Mouse (Mus musculus): ENCODE data around the gene Ccin. TPM values are rescaled to one million over a fixed set of nuclear protein-coding genes. Genes with fewer than 3 reads are reported as not detected.
A peak's percentile ranks its signal among the peaks of the same experiment; 100 is the strongest.

The Ccin gene
- total RNA-seq, 2 experiments from 2014 or later, result 0.12 to 0.22 TPM

DNA sequence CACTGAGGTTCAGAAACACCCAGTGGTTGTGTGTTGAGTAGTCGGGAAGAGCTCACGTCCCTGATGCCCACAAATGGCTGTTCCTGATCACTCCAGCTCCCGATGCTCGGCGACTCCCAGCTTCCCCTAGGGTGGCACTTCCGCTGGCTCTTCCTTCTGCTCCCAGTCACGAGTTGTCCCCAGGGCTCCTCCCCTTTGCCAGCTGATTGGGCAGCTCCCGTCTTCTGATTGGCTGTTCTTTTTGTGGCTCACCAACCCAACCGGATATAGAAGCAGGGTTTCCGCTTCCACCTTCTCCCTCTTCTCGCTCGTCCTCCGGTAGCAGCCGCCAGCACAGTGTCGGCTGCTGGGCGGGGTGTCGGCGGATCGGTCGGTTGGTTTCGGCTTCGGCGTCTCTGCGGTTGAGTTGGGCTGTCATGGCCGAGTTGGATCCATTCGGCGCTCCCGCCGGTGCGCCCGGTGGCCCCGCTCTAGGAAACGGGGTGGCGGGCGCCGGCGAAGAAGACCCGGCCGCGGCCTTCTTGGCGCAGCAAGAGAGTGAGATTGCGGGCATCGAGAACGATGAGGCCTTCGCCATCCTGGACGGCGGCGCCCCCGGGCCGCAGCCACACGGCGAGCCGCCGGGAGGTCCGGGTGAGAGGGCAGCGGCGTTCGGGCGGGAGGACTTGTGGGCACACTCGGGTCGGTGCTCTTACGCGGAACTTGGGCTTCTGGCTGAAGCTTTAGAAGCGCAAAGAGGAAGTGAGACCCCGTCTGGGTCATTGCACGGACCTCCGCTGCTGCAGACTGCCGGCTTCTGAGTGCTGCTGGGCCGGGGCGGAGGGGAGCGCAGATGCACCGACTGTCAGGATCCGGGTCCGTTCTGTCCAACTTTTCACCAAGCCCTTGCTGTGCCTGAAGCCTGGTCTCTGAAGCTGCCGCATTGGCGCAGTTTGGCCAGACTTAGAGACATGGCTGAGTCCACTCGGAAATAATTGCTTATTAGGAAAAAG, 29.4 kb downstream of the Ccin start:
- intact Hi-C loops (cut with DNase I), result no loop called here
- peak; percentile 95 for DNase-seq

DNA sequence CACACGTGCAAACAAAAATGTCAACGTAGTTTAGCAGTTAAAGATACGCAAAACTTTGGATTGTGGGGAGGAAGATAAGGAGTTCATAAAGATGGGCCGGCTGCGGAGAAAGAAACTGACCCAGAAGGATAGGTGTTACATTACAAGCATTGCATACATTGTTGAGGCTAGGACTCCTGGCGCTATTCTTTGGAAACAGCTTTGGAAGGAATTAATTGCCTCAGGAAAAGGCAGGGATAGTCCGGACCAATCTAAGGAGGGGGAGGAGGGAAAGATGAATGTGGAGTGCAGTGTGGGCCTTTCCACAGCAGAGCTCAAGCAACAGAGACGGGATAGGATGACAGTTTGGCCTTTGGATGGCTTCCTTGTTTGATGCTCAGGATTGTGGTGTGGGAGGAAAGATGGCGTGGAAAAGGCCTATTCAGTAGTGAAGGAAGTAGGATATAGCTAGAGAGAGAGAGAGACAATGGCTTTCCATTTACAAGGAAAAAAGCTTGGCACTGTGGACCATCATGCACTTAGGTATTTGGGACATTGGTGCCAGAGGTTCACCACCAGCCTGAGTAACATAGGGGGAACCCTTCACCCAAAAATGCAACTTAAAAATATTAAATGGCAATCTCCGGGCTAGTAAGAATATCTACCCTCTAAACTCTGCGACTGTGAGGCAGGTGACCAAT, 30.2 kb downstream of the Ccin start:
- DNase-seq, result no peak
- intact Hi-C loops (cut with DNase I), result no loop called here

DNA sequence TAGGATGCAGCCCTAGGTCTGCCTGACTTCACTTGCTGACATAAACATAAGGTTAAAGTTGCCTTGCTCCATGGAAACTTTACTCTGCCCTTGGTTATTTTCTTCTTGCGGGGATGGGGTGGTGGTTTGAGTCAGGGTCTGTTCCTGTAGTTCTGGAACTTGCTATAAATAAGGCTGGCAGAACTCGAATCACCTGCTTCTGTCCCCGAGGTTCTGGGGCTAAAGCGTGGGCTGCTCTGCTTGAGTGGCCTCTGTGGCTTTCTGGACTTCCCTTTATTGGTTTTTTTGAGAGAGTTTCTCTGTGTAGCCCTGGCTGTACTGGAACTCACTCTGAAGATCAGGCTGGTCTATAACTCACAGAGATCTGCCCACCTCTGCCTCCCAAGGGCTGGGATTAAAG, 32.8 kb downstream of the Ccin start:
- intact Hi-C loops (cut with DNase I), result no loop called here
- DNase-seq, result no peak

DNA sequence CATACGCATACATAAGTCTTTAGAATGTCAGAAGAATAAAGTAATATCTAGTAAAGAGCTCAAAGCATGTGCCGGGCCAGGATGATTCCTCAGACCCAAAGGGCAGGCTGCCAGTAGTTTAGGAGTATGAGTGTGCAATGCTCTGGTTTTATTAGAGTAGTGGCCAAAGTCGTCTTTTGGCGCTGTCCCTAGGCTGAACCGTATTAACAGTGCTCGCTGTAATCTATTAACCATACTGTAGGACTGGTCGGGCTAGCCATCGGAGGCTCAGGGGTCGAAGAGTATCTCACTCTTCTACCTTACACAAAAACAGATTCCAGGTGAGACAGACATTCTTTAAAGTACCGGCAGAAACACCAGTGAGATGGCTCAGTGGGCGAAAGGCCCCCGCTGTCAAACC, 33.5 kb downstream of the Ccin start:
- DNase-seq, result no peak
- intact Hi-C loops (cut with DNase I), result no loop called here

DNA sequence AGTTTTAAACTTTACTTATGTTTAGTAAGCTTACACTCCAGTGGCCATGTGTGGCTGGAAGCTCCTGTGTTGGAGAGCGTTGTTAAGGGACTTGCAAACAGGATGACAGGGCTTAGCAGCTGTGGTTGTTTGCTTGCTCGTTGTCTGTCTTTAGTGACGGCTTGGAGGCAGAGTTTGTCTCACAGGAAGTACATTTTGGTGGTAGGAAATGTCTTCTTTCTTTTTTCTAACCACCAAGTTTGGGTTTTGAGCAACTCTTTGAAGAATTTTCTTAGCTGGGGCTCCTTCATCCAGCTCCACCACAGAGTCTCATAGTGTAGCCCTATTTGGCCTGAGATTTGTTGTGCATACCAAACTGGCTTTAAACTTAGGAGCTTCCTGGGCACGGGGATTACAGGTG, 39.0 kb downstream of the Ccin start:
- intact Hi-C loops (cut with DNase I), result no loop called here
- DNase-seq, result no peak

DNA sequence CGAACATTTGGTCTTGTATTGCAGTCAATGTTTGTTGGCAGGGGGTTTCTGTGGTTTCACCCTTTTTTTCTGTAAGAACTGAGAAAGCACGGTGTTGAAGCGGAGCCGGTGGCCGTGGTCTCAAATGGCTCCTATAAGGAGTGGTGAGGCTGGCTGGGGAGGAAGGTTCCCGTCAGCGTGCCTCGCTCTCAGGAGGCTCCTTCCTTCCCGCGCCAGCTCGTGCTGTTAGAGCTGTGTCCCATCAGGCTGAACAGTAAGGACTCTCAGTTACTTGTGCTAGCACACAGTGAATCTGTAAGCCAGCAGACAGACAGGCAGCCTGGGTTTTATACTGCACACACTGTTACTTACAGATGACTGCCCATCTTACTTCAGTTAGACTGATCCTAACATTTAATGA, 39.5 kb downstream of the Ccin start:
- intact Hi-C loops (cut with DNase I), result no loop called here
- DNase-seq, result no peak

DNA sequence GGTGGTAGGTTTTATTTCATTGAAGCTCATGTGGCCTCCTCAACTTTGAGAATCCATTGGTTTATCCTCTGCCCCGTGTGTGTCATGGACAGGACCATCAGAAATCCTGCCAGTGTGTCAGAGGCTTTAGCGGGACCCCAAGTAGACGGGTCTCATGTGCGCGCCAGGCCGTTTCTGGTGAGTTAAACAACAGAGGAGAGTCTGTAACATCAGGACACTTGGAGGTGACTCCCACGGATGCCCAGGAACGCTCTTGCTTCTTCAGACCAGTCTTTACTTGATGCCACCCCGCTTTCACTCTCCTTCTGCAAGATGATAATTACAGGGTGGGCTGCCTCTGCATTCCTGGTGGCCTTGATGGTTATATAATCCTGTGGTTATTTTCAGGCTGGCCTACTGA, 40.4 kb downstream of the Ccin start:
- no peak for DNase-seq
- intact Hi-C loops (cut with DNase I), result no loop called here

DNA sequence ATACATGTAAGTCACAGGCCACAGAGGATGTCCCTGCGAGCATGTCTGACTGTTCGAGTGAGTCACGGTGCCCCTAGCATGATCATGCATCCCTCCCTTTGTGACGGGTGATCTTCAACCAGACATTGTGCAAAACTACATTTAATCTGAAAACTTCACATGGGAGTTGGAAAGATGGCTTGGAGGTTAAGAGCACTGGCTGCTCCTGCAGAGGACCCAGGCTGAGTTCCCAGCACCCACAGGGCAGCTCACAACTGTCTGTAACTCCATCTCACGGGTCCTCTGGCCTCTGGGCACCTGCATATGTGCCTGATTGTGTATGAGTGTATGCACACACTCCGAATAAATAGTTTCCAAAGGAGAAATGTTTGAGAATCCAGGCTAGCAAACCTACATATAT, 41.0 kb downstream of the Ccin start:
- intact Hi-C loops (cut with DNase I), result no loop called here

DNA sequence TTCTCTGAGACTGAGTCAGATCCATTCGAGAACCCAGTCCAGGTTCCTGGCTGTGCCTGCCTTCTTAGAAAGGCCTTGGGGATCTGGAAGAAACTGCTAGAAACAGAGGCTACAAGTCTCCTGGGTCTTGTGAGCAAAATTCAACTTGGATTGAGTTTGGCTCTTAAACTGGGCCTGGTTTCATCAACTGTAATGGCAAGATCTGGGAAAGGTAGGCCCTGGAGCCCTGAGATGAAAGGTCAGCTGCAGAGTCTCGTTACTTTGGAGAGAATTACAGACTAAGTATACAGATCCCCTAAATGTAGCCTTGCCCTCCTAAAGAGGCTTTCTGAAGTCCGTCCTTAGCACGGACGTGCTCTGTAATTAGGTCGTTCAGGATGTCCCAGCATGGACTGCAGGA, 42.3 kb downstream of the Ccin start:
- DNase-seq, result no peak
- intact Hi-C loops (cut with DNase I), result no loop called here

More for the DNA sequence above, 41.0 kb downstream of the Ccin start:
- no peak for DNase-seq

DNA sequence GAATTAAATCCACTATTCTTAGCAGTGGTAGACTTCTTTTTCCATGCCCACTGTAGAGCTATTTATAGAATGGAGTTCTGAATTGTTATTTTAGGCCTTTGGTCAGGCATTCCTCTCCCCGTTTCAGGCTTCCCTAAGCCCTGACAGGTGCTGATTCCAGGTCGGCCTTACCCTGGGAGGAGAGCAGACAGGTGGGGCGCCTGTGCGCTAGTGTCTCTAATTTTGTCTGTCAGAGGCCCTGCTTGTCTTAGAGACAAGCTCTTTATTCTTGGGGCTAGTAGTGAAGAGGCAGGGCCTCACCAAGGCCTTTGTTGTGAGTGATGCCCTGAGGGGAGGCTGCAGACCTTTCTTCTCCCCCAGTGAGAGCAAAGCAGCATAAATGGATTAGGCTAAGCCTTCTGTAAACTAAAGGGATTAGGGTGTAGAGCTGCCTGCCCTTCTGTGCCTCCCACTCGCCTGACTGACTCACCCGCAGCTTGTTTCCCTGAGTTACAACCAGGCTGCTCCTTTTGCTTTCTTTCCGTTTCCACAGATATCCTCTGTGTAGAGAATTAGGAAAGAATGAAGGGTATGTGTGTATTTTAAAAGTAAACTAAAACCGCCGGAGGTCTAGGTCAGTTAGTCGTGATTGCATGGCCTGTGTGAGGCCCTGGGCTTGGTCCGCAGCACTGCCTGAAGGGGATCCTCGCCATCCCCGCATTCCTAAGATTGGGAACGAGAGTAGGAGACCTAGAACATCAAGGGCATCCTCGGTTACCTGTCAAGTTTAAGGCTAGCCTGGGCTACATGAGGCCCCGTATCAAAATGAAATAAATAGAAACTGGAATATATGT, 45.2 kb downstream of the Ccin start:
- peak; percentile 46 for DNase-seq
- intact Hi-C loops (cut with DNase I), result no loop called here

DNA sequence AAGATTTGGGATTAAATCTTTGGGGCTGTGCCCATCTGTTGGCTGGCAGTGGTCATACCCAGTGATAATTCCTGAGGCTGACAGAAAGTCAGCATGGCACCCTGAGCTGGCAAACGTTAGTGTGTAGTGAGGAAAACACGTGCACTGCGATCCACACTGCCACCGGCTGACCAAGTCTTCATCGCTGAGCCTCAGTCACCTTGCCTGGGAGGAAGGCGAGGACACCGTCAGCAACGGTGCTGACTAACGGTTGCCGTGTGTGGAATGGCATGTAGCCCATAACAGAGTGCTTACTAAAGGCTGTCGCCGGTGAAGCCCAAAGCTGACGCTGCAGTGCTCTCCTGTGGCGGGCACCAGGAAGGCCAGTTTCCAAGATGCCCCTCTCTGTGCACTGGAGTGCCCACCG, 46.4 kb downstream of the Ccin start:
- peak; percentile 62 to 77 for DNase-seq
- intact Hi-C loops (cut with DNase I), result loop anchor here (5.0 kb wide), 1 partner anchor 102 kb away; no protein-coding TSS in a partner anchor

DNA sequence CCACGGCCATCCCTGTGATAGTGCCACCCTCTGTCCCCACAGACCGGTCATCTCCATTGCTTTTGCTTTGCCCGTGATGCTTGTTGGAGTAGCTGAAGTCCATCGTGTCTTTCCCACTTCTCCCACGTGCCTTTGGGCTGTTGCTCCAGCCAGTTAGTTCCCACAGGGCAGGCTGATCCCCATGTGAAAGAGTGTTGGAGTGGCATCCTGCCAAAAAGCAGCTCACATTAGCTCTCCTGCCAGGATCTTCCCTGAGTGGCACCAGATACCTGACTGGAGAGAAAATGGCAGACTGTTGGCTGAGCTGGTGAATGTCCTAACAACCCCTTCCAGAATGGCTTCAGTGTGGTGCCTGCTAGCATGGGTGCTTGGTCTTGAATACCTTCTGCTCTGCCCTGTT, 48.2 kb downstream of the Ccin start:
- intact Hi-C loops (cut with DNase I), result loop anchor here (5.0 kb wide), 1 partner anchor 104 kb away; no protein-coding TSS in a partner anchor
- peak; percentile 70 to 78 for DNase-seq

Other genes with a start within 250 kb of the Ccin start
- not detected for gene Olfr159, start 212.5 kb upstream of the Ccin start, total RNA-seq (2021)
- gene Olfr156, start 159.6 kb upstream of the Ccin start, total RNA-seq (2021), result not detected
- gene Olfr157, start 143.3 kb upstream of the Ccin start, total RNA-seq (2021), result not detected
- gene Olfr155, start 131.9 kb upstream of the Ccin start, total RNA-seq (2021), result not detected
- gene Reck, start 108.0 kb upstream of the Ccin start, total RNA-seq (2021), result 10 to 100 TPM; 12.3 to 12.8 TPM
- 10 to 100 TPM; 16.4 to 18.1 TPM for gene Glipr2, start 26.1 kb upstream of the Ccin start, total RNA-seq (2021)
- gene Clta, start 21.0 kb downstream of the Ccin start, total RNA-seq (2021), result 100 to 1,000 TPM; 101 to 104 TPM
- 10 to 100 TPM; 33.7 to 38.5 TPM for gene Gne, start 100.7 kb downstream of the Ccin start, total RNA-seq (2021)